9 mouse cellular contexts compared by ENCODE assay signal in genomic region chr6:124570026-124570425, GRCm38 (mm10). TPM values are rescaled to one million over a fixed set of nuclear protein-coding genes. Genes with fewer than 3 reads are reported as not detected.
DNase-seq lines count a peak whose midpoint lies in the region; ATAC-seq lines count a peak whose summit lies in the region.
"Had no signal": no experiment of that assay in that cellular context is flagged by ENCODE, and none has a peak within 500 bp of the region (broad histone marks: within the 10 kb centered on the region; RNA-seq: fewer than 3 reads in every experiment).

C1rb (plus strand) TSS chr6:124570294.

- no peak within 1 kb of the TSS for H3K4me3 ChIP-seq in liver, embryonic 12.5 days
- H3K4me3 ChIP-seq: erythroblast, embryonic 14.5 days had no signal

- no peak within 1 kb of the TSS for H3K27ac ChIP-seq in liver, embryonic 12.5 days

- H3K9me3 ChIP-seq in liver, embryonic 12.5 days (replicated peaks): no peaks in the 10 kb centered on the region

- no peaks in the 10 kb centered on the region for H3K36me3 ChIP-seq in liver, embryonic 12.5 days

- intact Hi-C loops in left cerebral cortex, postnatal 14 days (cut with DNase I): loop anchor here (10.0 kb wide), 1 partner anchor 75 kb away; no protein-coding TSS in a partner anchor

- 3% methylated on average over 8 of the region's 8 CpGs for WGBS in liver, embryonic 12.5 days (ENCODE audit: insufficient replicate concordance)

- no peaks in the 10 kb centered on the region for H3K27me3 ChIP-seq in liver, embryonic 12.5 days (replicated peaks)

- DNase-seq in liver: peak; percentile 55
- DNase-seq in cerebellum, adult 8-10 months: peak; percentile 65
- peak; percentile 55 for DNase-seq in gastrocnemius, adult 18-20 months (ENCODE audit: low spot score)
- peak; percentile 71 for DNase-seq in hindlimb bud, embryonic 11.5 days (ENCODE audit: extremely low spot score, low read depth, low spot score)
- peak; percentile 75 to 80 for DNase-seq in left cerebral cortex, postnatal 14 days (ENCODE audit: low spot score in 2 of 2)
- DNase-seq in monocyte, adult 2 months (ENCODE audit: low read depth in 1 of 2, low spot score in 2 of 2): peak; percentile 13 to 40
- DNase-seq in telencephalon, adult 2 months (ENCODE audit: low read depth, low spot score): peak; percentile 35

- H3K4me2 ChIP-seq in liver, embryonic 12.5 days: no peak within 1 kb of the TSS

- no peaks in the 10 kb centered on the region for H3K4me1 ChIP-seq in liver, embryonic 12.5 days

- no peak within 1 kb of the TSS for H3K9ac ChIP-seq in liver, embryonic 12.5 days

- no peak for ATAC-seq in liver, embryonic 12.5 days

RNA-seq across cellular contexts. Expression of gene C1rb, which starts in this region (rescaled TPM):
- not detected in 2 replicates for polyA plus RNA-seq in liver, embryonic 12.5 days (2016; fragmentation: Nextera tagmentation; extraction: Ambion mirVana)
- 1 to 10 TPM in 1 of 2 experiments, under 1 TPM in 1; 0.84 to 1.4 TPM for total RNA-seq in gastrocnemius, adult 18-20 months (2021)
- under 1 TPM in 1 of 2 experiments, not detected in 1; 0.18 TPM for total RNA-seq in left cerebral cortex, postnatal 14 days (2021)
- polyA plus RNA-seq: erythroblast, embryonic 14.5 days had no signal

Comparison
In these comparisons a context has a peak if more than half of its experiments do, and no peak if none do; other contexts are left out.
1. Peak in DNase-seq in left cerebral cortex, postnatal 14 days; RNA of the gene not detected or under 1 TPM.
2. DNase-seq: peak in every context shown above with its lines; median percentile 78 in left cerebral cortex, postnatal 14 days; 71 in hindlimb bud, embryonic 11.5 days; 65 in cerebellum, adult 8-10 months; 55 in liver; 55 in gastrocnemius, adult 18-20 months; 35 in telencephalon, adult 2 months; 26 in monocyte, adult 2 months.